ENCODE assay signal across 9 mouse cellular contexts in the genomic region with DNA sequence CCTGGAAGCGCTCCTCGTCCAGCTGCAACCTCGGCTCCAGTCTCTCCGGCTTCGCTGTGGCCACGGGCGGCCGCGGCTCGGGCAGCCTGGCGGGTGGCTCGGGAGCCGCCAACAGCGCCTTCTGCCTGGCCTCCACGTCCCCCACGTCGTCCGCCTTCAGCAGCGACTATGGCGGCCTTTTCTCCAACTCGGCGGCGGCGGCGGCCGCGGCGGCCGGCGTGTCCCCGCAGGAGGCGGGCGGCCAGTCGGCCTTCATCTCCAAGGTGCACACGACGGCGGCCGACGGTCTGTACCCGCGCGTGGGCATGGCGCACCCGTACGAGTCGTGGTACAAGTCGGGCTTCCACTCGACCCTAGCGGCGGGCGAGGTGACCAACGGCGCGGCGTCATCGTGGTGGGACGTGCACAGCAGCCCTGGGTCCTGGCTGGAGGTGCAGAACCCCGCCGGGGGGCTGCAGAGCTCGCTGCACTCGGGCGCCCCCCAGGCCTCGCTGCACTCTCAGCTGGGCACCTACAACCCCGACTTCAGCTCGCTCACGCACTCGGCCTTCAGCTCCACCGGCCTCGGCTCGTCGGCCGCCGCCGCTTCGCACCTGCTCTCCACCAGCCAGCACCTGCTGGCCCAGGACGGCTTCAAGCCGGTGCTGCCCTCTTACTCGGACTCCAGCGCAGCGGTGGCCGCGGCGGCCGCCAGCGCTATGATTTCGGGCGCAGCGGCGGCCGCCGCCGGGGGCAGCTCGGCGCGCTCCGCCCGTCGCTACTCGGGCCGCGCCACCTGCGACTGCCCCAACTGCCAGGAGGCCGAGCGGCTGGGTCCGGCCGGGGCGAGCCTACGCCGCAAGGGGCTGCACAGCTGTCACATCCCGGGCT. TPM values are rescaled to one million over a fixed set of nuclear protein-coding genes. Genes with fewer than 3 reads are reported as not detected.
DNase-seq lines count a peak whose midpoint lies in the region; ATAC-seq and TF ChIP-seq lines count a peak whose summit lies in the region.
"Had no signal": no experiment of that assay in that cellular context is flagged by ENCODE, and none has a peak within 500 bp of the region (broad histone marks: within the 10 kb centered on the region; RNA-seq: fewer than 3 reads in every experiment).

No protein-coding gene starts in this region.

- in situ Hi-C loops in CH12.LX (cut with MboI; ENCODE audit: low pct_ligation_motif_present, low pct_unique_long_range_greater_than_20kb, low sequenced_read_pairs): no loop called here

- TF ChIP-seq CTCF in CH12.LX (conservative IDR thresholded peaks at IDR 0.05 in 1 of 2, IDR thresholded peaks at IDR 0.05 in 1 of 2; ENCODE audit: low read depth in 2 of 2, low read length in 2 of 2): 0 out of 4 replicates have a peak, but pooled peaks of 1 of the 2 experiments have one; percentile 15

- WGBS in embryonic facial prominence, embryonic 15.5 days: under 1% methylated on average over 105 of the region's 110 CpGs
- under 1% methylated on average over 94 of the region's 110 CpGs for WGBS in kidney, embryonic 16.5 days
- WGBS in midbrain, embryonic 16.5 days: under 1% methylated on average over 108 of the region's 110 CpGs

- peaks cover 29% of the 10 kb centered on the region for H3K27me3 ChIP-seq in CH12.LX (replicated peaks)
- H3K27me3 ChIP-seq in embryonic facial prominence, embryonic 15.5 days: peaks cover 60% of the 10 kb centered on the region
- H3K27me3 ChIP-seq in kidney, embryonic 16.5 days (ENCODE audit: insufficient read depth, low read length): peaks cover 79% of the 10 kb centered on the region
- H3K27me3 ChIP-seq in midbrain, embryonic 16.5 days (ENCODE audit: control insufficient read depth, insufficient read depth, low read depth, low read length): peaks cover 23% of the 10 kb centered on the region

- peak overlapping the region in 1 of 3 experiments; percentile 67 for H3K4me3 ChIP-seq in CH12.LX (replicated peaks in 1 of 3; ENCODE audit: low read depth in 2 of 3, low read length in 2 of 3, poor library complexity in 1 of 3)
- peak overlapping the region; percentile 45 for H3K4me3 ChIP-seq in embryonic facial prominence, embryonic 15.5 days (replicated peaks)
- H3K4me3 ChIP-seq in kidney, embryonic 16.5 days (ENCODE audit: low read length): peak overlapping the region; percentile 44
- peak overlapping the region; percentile 39 for H3K4me3 ChIP-seq in midbrain, embryonic 16.5 days (ENCODE audit: low read depth, low read length)

- dilution Hi-C loops in CH12.LX (cut with MboI; ENCODE audit: extremely low pct_ligation_motif_present, extremely low pct_unique_long_range_greater_than_20kb, low sequenced_read_pairs): no loop called here

- no peaks in the 10 kb centered on the region; a peak in 1 of 4 replicates for H3K4me1 ChIP-seq in CH12.LX (ENCODE audit: control insufficient read depth in 1 of 2, insufficient read depth in 2 of 2)
- peaks cover 57% of the 10 kb centered on the region for H3K4me1 ChIP-seq in embryonic facial prominence, embryonic 15.5 days
- H3K4me1 ChIP-seq in kidney, embryonic 16.5 days (ENCODE audit: insufficient read depth, low read length): peaks cover 44% of the 10 kb centered on the region
- peaks cover 21% of the 10 kb centered on the region for H3K4me1 ChIP-seq in midbrain, embryonic 16.5 days (ENCODE audit: control insufficient read depth, insufficient read depth, low read length)

- H3K4me2 ChIP-seq in CH12.LX (ENCODE audit: insufficient read depth, low read depth, poor library complexity, severe bottlenecking): peak overlapping the region; percentile 69
- peak overlapping the region; percentile 56 for H3K4me2 ChIP-seq in embryonic facial prominence, embryonic 15.5 days (replicated peaks)
- peak overlapping the region; percentile 60 for H3K4me2 ChIP-seq in kidney, embryonic 16.5 days (replicated peaks; ENCODE audit: low read depth, low read length)
- peak overlapping the region; percentile 51 for H3K4me2 ChIP-seq in midbrain, embryonic 16.5 days (ENCODE audit: low read length)

- no peak for TF ChIP-seq EP300 in CH12.LX (IDR thresholded peaks at IDR 0.05; ENCODE audit: low read length)

- TF ChIP-seq POLR2A in CH12.LX (IDR thresholded peaks at IDR 0.05; ENCODE audit: low read depth, low read length): no peak

- H3K9ac ChIP-seq in CH12.LX (ENCODE audit: insufficient read depth, low read depth): peak overlapping the region; percentile 46; the same call in 1 of the 2 replicates
- H3K9ac ChIP-seq in embryonic facial prominence, embryonic 15.5 days: 0 out of 2 replicates have a peak overlapping the region, but pooled peaks have one; percentile 10
- peak overlapping the region; percentile 35; the same call in 1 of the 2 replicates for H3K9ac ChIP-seq in kidney, embryonic 16.5 days (replicated peaks; ENCODE audit: low read length)
- peak overlapping the region; percentile 58 for H3K9ac ChIP-seq in midbrain, embryonic 16.5 days (ENCODE audit: low read depth, low read length)

- H3K27ac ChIP-seq in CH12.LX (ENCODE audit: insufficient read depth, low read depth): 0 out of 2 replicates have a peak overlapping the region, but pooled peaks have one; percentile 2
- H3K27ac ChIP-seq in embryonic facial prominence, embryonic 15.5 days (replicated peaks): 0 out of 2 replicates have a peak overlapping the region, but pooled peaks have one; percentile 3
- H3K27ac ChIP-seq in kidney, embryonic 16.5 days (ENCODE audit: low read length): no peak overlapping the region
- peak overlapping the region; percentile 59 for H3K27ac ChIP-seq in midbrain, embryonic 16.5 days (ENCODE audit: low read length)

- H3K9me3 ChIP-seq in CH12.LX (replicated peaks; ENCODE audit: low read length): peaks cover 19% of the 10 kb centered on the region
- no peaks in the 10 kb centered on the region for H3K9me3 ChIP-seq in embryonic facial prominence, embryonic 15.5 days (replicated peaks)
- H3K9me3 ChIP-seq in kidney, embryonic 16.5 days (ENCODE audit: low read length): no peaks in the 10 kb centered on the region
- no peaks in the 10 kb centered on the region for H3K9me3 ChIP-seq in midbrain, embryonic 16.5 days (replicated peaks; ENCODE audit: control insufficient read depth, low read length, poor library complexity, severe bottlenecking)

- no peaks in the 10 kb centered on the region for H3K79me2 ChIP-seq in CH12.LX (replicated peaks; ENCODE audit: control insufficient read depth, extremely low read depth, insufficient read depth, poor library complexity, severe bottlenecking)

- no peak for ATAC-seq in embryonic facial prominence, embryonic 15.5 days (ENCODE audit: insufficient number of reproducible peaks, low FRiP score, low TSS enrichment, low read depth)
- peak; percentile 52 for ATAC-seq in kidney, embryonic 16.5 days (ENCODE audit: low FRiP score, low TSS enrichment)
- ATAC-seq in midbrain, embryonic 16.5 days: peak; percentile 10; the same call in 1 of the 2 replicates

- peak; percentile 28 for DNase-seq in gastrocnemius, postnatal 10 days
- no peak for DNase-seq in gastrocnemius, postnatal 25 days
- no peak for DNase-seq in CH12.LX (ENCODE audit: extremely low read depth)
- DNase-seq in frontal cortex, postnatal 36 days (ENCODE audit: low spot score in 2 of 2): no peak
- no peak for DNase-seq in adrenal gland, adult 18-20 months (ENCODE audit: low spot score in 2 of 2)

- H3K36me3 ChIP-seq in CH12.LX (replicated peaks in 1 of 2; ENCODE audit: control insufficient read depth in 1 of 2, insufficient read depth in 1 of 2, low read length in 1 of 2): no peaks in the 10 kb centered on the region
- no peaks in the 10 kb centered on the region for H3K36me3 ChIP-seq in embryonic facial prominence, embryonic 15.5 days
- H3K36me3 ChIP-seq in kidney, embryonic 16.5 days (ENCODE audit: insufficient read depth, low read length): no peaks in the 10 kb centered on the region
- no peaks in the 10 kb centered on the region for H3K36me3 ChIP-seq in midbrain, embryonic 16.5 days (ENCODE audit: control insufficient read depth, insufficient read depth, low read length)

- no peak for TF ChIP-seq RAD21 in CH12.LX (IDR thresholded peaks at IDR 0.05; ENCODE audit: low read depth, low read length)

RNA-seq across cellular contexts. Expression of gene Sp9, which starts 1.8 kb away (rescaled TPM):
- total RNA-seq in gastrocnemius, postnatal 10 days (2021): under 1 TPM in 1 of 2 experiments, not detected in 1; 0.05 TPM
- not detected for total RNA-seq in gastrocnemius, postnatal 25 days (2021)
- total RNA-seq in CH12.LX (2012; rRNA removed): 0.13 and 0.55 TPM in 2 replicates
- total RNA-seq in CH12.LX (2014; rRNA removed): not detected in 2 replicates
- polyA plus RNA-seq in CH12.LX (2012; ENCODE audit: insufficient read length, low read depth): not detected in 2 replicates
- 2.7 and 2.9 TPM in 2 replicates for polyA plus RNA-seq in embryonic facial prominence, embryonic 15.5 days (2015; fragmentation: Nextera tagmentation; extraction: Ambion mirVana)
- not detected in 2 replicates for polyA plus RNA-seq in kidney, embryonic 16.5 days (2015; fragmentation: Nextera tagmentation; extraction: Ambion mirVana)
- 3.0 and 4.2 TPM in 2 replicates for polyA plus RNA-seq in midbrain, embryonic 16.5 days (2015; fragmentation: Nextera tagmentation; extraction: Ambion mirVana)
- not detected for total RNA-seq in adrenal gland, adult 18-20 months (2021)
- total RNA-seq: hematopoietic stem cell, adult 5-6 weeks had no signal

RNA-seq across cellular contexts. Expression of gene Scrn3, which starts 38.9 kb away (rescaled TPM):
- total RNA-seq in gastrocnemius, postnatal 10 days (2021): 10 to 100 TPM; 20.2 to 21.8 TPM
- total RNA-seq in gastrocnemius, postnatal 25 days (2021): 10 to 100 TPM; 30.4 to 33.6 TPM
- total RNA-seq in CH12.LX (2012; rRNA removed) (6.0 and 6.6 TPM in 2 replicates), CH12.LX (2014; rRNA removed) (10.2 and 11.1 TPM in 2 replicates)
- 14.8 and 19.2 TPM in 2 replicates for polyA plus RNA-seq in CH12.LX (2012; ENCODE audit: insufficient read length, low read depth)
- 14.1 and 14.7 TPM in 2 replicates for polyA plus RNA-seq in embryonic facial prominence, embryonic 15.5 days (2015; fragmentation: Nextera tagmentation; extraction: Ambion mirVana)
- polyA plus RNA-seq in kidney, embryonic 16.5 days (2015; fragmentation: Nextera tagmentation; extraction: Ambion mirVana): 19.2 and 19.3 TPM in 2 replicates
- 6.7 and 8.1 TPM in 2 replicates for polyA plus RNA-seq in midbrain, embryonic 16.5 days (2015; fragmentation: Nextera tagmentation; extraction: Ambion mirVana)
- 10 to 100 TPM; 18.8 to 21.2 TPM for total RNA-seq in adrenal gland, adult 18-20 months (2021)

RNA-seq across cellular contexts. Expression of gene Cir1, which starts 39.0 kb away (rescaled TPM):
- total RNA-seq in gastrocnemius, postnatal 10 days (2021): 10 to 100 TPM; 14.7 to 15.2 TPM
- total RNA-seq in gastrocnemius, postnatal 25 days (2021): 10 to 100 TPM in 1 of 2 experiments, 1 to 10 TPM in 1; 9.9 to 10.0 TPM
- total RNA-seq in CH12.LX (2012; rRNA removed) (4.8 and 5.2 TPM in 2 replicates), CH12.LX (2014; rRNA removed) (3.8 and 4.6 TPM in 2 replicates)
- polyA plus RNA-seq in CH12.LX (2012; ENCODE audit: insufficient read length, low read depth): 14.3 and 15.6 TPM in 2 replicates
- polyA plus RNA-seq in embryonic facial prominence, embryonic 15.5 days (2015; fragmentation: Nextera tagmentation; extraction: Ambion mirVana): 23.3 and 26.6 TPM in 2 replicates
- 20.5 and 20.7 TPM in 2 replicates for polyA plus RNA-seq in kidney, embryonic 16.5 days (2015; fragmentation: Nextera tagmentation; extraction: Ambion mirVana)
- polyA plus RNA-seq in midbrain, embryonic 16.5 days (2015; fragmentation: Nextera tagmentation; extraction: Ambion mirVana): 25.5 and 26.6 TPM in 2 replicates
- 10 to 100 TPM; 12.9 to 16.7 TPM for total RNA-seq in adrenal gland, adult 18-20 months (2021)

RNA-seq across cellular contexts. Expression of gene Ola1, which starts 54.8 kb away (rescaled TPM):
- 100 to 1,000 TPM; 101 to 120 TPM for total RNA-seq in gastrocnemius, postnatal 10 days (2021)
- total RNA-seq in gastrocnemius, postnatal 25 days (2021): 10 to 100 TPM; 66.1 to 68.9 TPM
- total RNA-seq in CH12.LX (2012; rRNA removed) (114 and 127 TPM in 2 replicates), CH12.LX (2014; rRNA removed) (175 and 213 TPM in 2 replicates)
- polyA plus RNA-seq in CH12.LX (2012; ENCODE audit: insufficient read length, low read depth): 182 TPM in 2 replicates
- 90.7 and 91.1 TPM in 2 replicates for polyA plus RNA-seq in embryonic facial prominence, embryonic 15.5 days (2015; fragmentation: Nextera tagmentation; extraction: Ambion mirVana)
- 79.4 and 89.1 TPM in 2 replicates for polyA plus RNA-seq in kidney, embryonic 16.5 days (2015; fragmentation: Nextera tagmentation; extraction: Ambion mirVana)
- polyA plus RNA-seq in midbrain, embryonic 16.5 days (2015; fragmentation: Nextera tagmentation; extraction: Ambion mirVana): 97.1 and 98.5 TPM in 2 replicates
- 10 to 100 TPM; 48.1 to 54.0 TPM for total RNA-seq in adrenal gland, adult 18-20 months (2021)
